Mouse (Mus musculus) brain, embryonic 14.5 days (tissue): Measurements from ENCODE around the gene Nlrp4c. TPM values are rescaled to one million over a fixed set of nuclear protein-coding genes. Genes with fewer than 3 reads are reported as not detected.

ENCODE experiments used
- DNase-seq: peaks from one replicate; pipeline ENCODE4 v3.0.0-alpha.2; 2011; ENCODE audit warnings: low read depth
- CTCF ChIP-seq: fragments of 200-500 bp; IDR thresholded peaks from 2 replicates; pipeline ENCODE4 v1.5.1; 2012; ENCODE audit warnings: inconsistent platforms, mild to moderate bottlenecking, moderate library complexity, borderline replicate concordance; ENCODE audit not compliant: insufficient read depth, insufficient read length; ENCODE audit errors: extremely low read depth
- POLR2A ChIP-seq: fragments of 200-500 bp; IDR thresholded peaks from 2 replicates; pipeline ENCODE4 v1.6.1; 2012; ENCODE audit warnings: mild to moderate bottlenecking, inconsistent platforms, borderline replicate concordance; ENCODE audit not compliant: poor library complexity, insufficient read depth, insufficient read length, severe bottlenecking; ENCODE audit errors: extremely low read depth
- polyA plus RNA-seq: library from polyadenylated mRNA; depleted of rRNA; stranded (reverse); fragments of >200 nt; gene quantifications from 2 replicates; pipeline ENCODE4 v1.2.3, GENCODE M21; 2012; rRNA removed

The Nlrp4c gene
- polyA plus RNA-seq, 1 experiment = not detected

DNA sequence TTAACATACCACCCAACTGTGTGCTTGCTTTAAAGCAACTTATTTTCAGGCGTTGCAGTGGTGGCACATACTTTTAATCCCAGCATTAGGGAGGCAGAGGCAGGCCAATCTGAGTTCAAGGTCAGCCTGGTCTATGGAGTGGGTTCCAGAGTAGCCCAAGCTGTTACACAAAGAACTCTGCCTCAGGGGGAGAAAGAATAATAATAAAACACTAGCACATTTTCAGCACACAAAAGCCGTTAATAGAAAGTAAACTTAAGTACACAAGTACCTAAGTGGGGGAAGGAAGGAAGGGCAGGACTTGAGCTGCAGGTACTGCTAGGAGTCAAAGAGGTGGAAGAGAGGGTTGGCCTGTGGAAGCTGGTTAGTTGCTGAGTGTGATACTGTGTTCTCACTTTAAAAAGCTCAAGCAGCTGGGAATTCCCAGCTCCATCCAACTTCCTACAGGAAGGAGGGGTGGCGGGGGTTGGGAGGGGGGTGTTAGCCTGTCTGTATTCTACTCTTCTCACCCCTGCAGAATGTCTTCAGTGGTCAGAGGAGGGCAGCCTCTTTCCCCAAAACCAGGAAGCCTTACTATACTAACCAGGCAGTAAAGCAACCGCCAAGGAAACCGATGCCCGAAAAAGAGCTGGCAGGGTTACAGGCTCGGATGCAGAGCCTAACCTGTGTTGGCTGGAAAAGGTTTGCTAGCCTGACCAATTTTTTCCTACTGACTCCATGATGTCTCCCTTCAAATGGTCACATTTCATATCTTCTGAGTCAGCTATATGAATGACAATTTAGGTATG lies 101.4 kb downstream of the Nlrp4c start:
- DNase-seq = no peak
- no peak for TF ChIP-seq CTCF
- no peak for TF ChIP-seq POLR2A

DNA sequence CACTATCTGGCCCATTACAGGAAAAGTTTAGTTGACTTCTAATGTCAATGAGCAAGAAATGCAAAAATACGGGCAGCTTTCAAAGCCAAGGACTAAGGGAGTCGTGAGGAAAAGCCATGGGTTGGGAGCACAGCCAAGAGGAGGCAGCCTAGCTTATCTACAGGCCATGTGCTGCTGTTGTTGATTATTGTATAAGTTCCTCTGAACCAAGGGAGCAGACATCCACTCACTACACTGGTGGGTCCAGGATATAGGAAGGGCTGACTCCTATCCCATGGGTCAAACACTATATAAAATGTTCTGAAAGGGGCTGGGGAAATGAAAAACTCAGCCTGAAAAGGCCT lies 102.0 kb downstream of the Nlrp4c start:
- DNase-seq = no peak
- TF ChIP-seq POLR2A (no peak), CTCF (no peak)

- no peak for TF ChIP-seq CTCF
- no peak for TF ChIP-seq POLR2A
- no peak for DNase-seq
Measured at GRCm38 (mm10) chr7:6147688-6148087, 102.7 kb downstream of the Nlrp4c start.

- TF ChIP-seq POLR2A = no peak
- no peak for TF ChIP-seq CTCF
- no peak for DNase-seq
Measured at GRCm38 (mm10) chr7:6151266-6151665, 106.3 kb downstream of the Nlrp4c start.

DNA sequence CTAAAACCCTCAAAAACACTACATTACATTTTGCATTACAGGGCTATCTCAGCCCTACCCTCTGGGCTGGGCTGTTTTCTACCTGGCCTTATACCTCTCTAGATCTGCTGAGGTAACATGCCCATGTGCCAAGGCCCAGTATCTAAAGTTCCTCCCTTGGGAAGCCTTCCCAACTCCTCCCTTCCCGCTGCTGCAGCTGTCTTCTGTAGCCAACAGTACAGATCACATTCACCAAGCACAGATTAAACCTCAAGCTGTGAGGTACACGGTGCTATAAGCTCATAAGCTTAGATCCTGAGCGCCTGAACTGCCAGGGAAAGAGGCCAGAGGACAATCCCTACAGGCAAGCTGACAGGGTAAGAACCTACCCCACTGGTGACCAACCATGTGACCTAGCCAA lies 107.1 kb downstream of the Nlrp4c start:
- TF ChIP-seq CTCF (no peak), POLR2A (no peak)
- no peak for DNase-seq

- no peak for TF ChIP-seq POLR2A
- TF ChIP-seq CTCF = no peak
- no peak for DNase-seq
Measured at GRCm38 (mm10) chr7:6153131-6153530, 108.2 kb downstream of the Nlrp4c start.

DNA sequence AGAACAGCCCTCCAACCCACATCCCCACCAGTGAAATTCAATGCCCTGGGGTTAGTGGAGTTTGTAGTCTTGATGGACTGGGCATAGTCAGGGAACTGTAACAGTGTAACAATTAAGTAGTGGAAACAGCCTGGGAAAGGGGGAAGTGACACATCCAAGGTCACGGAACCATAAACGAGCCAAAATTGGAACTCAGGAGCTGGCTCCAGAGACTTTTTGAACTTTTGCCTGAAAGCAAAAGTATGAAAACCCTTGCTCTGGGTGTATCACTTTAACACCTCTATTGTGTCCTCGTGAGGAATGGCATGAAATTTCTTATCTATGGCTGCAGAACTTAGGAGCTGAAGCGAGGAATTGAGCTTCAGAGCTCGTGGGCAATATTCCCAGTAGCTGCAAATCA lies 109.2 kb downstream of the Nlrp4c start:
- no peak for DNase-seq
- TF ChIP-seq CTCF = no peak
- no peak for TF ChIP-seq POLR2A

Other genes starting within 250 kb of the Nlrp4c start
- gene Vmn1r63, start 239.7 kb upstream of the Nlrp4c start, polyA plus RNA-seq = not detected in 2 replicates
- not detected in 2 replicates for gene Vmn1r64, start 160.6 kb upstream of the Nlrp4c start, polyA plus RNA-seq
- not detected in 2 replicates for gene Vmn1r65, start 34.2 kb upstream of the Nlrp4c start, polyA plus RNA-seq
- gene Zfp787, start 110.8 kb downstream of the Nlrp4c start, polyA plus RNA-seq = 47.4 and 54.0 TPM in 2 replicates
- gene Zfp444, start 127.1 kb downstream of the Nlrp4c start, polyA plus RNA-seq = 80.7 and 95.5 TPM in 2 replicates
- not detected in 2 replicates for gene Galp, start 151.9 kb downstream of the Nlrp4c start, polyA plus RNA-seq
- not detected in 2 replicates for gene Zscan5b, start 177.1 kb downstream of the Nlrp4c start, polyA plus RNA-seq
- 0.11 TPM in 1 of 2 replicates, not detected in the other for gene Epp13, start 207.5 kb downstream of the Nlrp4c start, polyA plus RNA-seq
- 5.9 and 7.6 TPM in 2 replicates for gene Zfp667, start 241.4 kb downstream of the Nlrp4c start, polyA plus RNA-seq